Mouse (Mus musculus) activated CD4-positive, CD25-positive, alpha-beta regulatory T cell, adult 4 months (primary cell): ENCODE measurements around the gene Pitx1. TPM values are rescaled to one million over a fixed set of nuclear protein-coding genes. Genes with fewer than 3 reads are reported as not detected.

Source experiments
- ATAC-seq: one replicate; pipeline ENCODE4 v1.8.0; 2017
- polyA plus RNA-seq, 2 experiments: library from polyadenylated mRNA; unstranded; fragments of 100-300 nt; shearing (Covaris generic); gene quantifications; one replicate each; pipeline ENCODE4 v1.2.1; 2017

Pitx1 gene
- not detected for polyA plus RNA-seq

DNA sequence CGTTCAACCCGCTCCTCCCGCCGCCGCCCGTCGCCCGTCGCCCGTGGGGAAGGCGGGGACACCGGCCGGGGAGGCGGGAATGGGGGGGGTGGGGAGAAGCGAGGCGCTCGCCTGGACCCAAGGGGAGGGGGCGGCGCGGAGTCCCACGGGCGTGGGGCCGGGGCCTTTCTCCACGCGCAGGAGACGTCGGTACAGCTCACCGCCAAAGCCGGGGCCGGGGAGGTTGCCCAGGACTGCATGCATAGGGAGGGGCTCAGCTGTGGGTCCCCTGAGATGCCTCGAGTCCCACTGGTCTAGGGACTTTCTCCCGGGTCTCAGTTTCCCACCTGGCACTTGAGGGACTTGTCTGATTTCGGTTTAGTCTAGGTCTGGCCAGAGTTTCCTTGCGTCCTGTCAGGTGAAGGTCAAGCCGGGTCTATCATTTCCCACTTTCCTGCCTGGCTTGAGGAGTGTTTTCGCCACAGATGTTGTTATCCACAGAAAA, at the start of gene Pitx1:
TSS of gene Pitx1 (minus strand) at position 51 of the 484 bp plus-strand sequence.
- no peak for ATAC-seq

DNA sequence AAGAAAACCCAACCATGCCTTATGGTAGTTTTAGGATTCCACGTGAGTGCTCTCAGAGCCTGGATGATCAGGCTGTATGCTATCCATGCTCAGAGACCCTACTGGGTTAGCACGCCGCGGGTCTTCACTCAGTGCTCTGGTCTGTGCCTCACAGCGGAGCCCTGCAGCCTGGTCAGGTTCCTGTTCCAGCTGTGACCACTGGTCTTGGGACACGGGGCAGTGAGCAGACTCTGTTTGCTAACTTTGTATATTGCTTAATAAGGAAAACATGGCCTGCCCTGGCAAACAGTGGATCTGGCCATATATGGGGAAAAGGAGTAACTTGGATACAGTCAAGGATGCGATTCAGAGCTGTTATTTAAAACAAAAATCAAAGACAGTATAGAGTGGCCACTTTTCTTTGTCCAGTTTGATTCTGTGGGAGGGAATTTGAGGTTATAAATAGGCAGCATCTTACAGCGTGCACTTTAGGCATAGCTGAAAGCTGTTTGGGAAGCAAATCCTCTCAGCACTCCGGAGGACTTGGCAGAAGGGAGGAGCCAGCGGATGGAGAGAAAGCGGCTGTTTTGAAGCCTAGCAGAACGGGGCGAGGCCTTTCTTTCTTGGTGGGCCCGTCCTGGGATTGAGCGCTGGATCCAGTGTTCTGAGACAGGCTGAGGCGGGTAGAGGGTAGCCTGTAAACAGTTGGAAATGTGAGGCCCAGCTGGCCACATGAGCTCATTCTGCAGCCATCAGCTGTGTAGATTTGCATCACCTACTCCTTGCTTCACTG, 45.6 kb upstream of the Pitx1 start:
- no peak for ATAC-seq

DNA sequence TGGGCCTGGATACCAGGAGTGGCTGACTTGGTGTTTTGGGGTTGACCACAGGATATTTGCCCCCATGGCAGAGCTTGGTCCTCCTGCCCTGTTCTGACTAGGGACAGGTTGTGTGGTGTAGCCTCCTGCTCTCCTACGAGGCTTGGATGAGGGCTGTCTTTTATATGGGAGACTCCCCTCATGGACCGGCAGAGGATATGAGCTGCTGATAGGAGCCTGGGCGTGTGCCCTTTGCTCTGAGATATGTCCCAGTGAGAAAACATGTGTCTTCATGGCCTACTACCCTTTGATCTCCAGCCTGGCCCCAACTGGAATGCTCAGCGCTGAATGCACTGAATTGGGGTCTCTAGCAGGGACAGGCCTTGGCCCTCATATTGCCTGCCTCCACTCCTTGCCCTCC, 42.4 kb upstream of the Pitx1 start:
- ATAC-seq, result no peak

DNA sequence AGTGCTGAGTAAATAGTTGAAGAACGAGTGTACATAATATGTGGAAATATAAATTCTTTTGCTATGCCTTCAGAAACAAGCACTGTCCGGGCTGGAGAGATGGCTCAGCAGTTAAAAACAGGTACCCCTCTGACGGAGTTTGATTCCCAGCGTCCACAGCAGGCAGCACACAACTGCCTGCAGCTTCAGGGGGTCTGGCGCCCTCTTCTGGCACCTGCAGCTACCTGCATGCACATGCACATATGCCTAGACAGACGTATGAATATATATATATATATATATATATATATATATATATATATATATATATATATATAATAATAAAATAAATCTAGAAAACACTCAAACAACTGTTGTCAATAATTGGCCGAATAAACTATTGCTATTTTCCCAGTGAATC, 35.4 kb upstream of the Pitx1 start:
- no peak for ATAC-seq

DNA sequence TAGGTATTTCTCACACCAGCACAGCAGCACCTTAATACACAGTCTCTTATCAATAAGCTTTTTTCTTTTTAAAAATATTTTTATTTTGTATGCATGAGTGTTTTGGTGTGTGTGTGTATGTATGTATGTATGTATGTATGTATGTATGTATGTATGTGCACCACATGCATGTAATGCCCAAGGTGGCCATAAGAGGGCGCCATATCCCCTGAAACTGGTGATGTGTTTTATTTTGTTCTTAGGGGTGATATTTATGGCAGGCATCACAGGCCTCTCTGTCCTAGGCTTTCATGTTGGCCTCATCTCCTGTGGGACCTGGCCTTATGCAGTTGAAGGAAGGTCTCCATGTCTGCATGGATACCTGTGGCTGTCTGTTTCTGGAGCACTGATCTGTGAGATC, 34.0 kb upstream of the Pitx1 start:
- no peak for ATAC-seq

DNA sequence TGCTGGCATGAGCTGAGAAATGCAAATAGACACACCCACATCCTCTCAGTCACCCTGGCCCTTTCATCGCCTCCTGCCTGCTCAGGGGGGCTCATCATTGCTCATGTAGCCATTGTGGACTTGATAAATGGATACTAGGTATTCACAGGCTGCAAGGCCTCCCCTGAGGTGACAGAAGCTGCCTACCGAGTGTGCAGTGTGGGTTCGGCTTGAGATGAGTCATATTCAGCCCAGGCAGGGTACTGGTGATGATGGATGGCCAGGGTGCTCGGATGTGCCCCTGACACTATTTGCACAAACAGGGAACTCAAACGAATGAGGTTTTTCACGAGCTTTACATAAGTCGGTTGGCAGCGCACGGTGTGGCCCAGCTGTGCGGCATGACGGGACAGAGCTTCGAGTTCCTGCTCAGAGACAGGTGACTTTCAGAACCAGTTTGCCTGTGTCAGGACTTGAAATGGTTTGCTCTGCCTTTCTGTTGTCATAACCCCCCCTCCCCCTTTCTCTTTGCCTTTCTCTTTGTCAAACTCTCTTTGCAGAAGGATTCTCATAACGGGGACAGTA, 31.6 kb upstream of the Pitx1 start:
- no peak for ATAC-seq

DNA sequence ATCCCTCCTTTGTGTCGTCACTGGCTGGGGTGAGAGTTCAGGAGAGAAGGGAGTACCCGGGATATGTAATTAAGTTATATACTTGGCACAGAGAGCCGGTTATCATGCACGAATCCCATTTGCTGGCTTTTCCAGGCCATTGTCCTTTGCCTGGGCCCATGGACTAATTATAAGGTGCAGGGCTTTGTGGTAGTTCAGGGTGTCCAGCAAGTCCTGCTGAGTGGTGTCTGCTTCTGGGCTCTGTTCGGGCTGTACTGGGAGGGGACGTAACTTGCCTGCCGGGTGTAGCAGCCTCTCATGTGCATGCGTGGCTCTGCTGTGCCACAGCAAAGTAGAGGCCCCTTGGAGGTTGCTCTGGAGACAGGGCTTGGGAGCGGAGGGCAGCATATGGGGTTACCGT, 24.5 kb upstream of the Pitx1 start:
- no peak for ATAC-seq

DNA sequence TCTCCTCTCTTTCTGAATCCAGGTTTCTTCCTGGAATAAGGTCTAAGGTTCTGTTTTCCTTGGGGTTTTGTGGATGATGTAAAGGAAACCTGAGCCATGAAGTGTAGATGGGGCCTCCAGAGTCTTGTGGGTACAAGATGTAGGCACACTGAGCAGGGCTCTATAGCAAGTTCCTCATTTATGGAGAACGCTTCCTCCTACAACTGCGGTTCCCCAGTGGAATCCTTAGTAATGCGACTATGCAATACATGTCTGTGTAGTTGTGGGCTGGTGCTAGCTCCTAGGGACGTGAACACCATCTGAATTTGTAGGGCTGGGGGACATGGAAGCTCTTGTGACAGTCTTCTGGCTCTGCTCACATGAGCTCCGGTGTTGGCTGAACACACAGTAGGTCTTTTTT, 22.5 kb upstream of the Pitx1 start:
- ATAC-seq, result no peak

DNA sequence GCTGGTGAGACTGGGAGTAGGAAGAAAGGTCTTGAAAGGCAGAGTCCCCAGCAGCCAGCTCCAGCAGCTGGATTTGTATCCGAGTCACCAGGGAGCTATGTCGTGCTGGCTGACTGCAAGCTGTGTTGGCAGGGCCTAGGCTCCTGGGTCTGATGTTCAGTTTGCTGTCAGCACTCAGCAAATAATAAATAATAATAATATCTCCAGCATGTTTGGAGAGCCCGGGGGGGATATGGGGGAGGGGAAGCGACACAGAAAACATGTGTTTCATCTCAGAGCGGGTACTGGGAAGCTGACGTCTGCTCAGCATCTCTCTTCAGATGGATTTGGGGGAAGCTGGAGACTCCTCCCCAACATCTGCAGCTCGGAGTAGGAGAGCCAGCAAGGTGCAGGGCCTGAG, 19.8 kb upstream of the Pitx1 start:
- no peak for ATAC-seq

DNA sequence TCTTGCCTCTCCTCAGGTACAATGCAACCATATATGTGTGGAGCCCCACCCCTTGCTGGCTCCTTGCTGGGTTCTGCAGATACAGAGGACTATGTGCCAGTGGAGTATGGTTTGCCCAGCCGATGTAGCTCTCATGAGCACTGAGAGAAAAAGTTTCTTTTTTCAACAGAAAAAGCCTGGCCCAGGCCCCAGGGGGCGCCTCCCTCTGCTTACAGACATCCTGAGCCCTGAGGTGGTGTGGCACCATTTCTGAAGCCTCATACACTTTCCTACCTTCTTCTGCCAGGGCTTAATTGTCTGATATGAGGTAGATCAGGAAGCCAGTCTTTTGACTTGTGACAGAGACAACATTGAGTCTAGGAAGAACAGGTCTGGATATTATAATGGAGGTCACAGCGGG, 16.2 kb upstream of the Pitx1 start:
- no peak for ATAC-seq

DNA sequence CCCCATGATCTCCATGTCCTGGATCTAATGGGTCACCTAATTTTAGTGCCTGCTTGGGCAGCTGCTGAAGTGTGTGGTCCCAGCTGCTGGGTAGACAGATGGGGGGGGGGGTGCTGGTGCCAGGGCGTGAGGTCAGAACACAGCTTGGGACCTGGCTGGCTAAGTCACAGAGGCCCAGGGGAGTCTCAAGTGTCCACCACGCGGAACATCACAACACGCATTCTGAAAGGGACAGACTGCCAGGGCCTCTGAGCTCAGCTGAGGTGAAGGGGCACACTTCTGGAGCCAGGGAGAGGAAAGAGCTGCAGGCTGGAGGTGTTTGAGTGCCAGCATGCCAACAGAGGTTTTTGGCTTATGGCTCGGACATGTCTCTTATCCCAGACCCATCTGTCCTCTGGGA, 14.7 kb upstream of the Pitx1 start:
- ATAC-seq, result no peak

DNA sequence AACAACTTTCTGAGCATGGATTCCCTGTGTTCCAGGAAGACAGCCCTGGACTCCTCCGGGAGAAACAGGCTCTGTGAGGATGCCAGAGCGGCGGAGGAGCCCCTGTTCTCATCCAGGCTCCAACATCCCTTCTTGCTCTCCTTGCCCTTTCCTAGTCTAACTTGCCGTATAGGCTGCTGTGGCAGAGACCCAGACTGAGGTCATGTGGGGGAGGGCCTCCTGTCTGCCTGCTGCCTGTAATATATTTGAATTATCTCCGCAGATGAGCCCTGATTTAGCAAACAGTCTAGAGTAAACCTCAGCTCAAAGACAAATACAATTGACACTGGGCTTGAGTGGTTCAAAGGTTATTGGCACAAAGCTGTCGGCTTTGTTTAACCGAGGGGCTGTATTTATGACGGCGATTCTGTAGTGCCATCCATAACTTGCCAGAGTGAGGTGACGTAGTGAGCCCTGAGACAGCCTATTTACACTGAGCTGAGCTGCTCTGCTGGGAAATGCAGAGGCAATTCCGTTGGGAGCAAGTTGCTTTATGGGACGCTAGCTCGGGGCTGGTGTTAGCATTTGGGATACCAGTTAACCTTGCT, 12.7 kb upstream of the Pitx1 start:
- no peak for ATAC-seq

DNA sequence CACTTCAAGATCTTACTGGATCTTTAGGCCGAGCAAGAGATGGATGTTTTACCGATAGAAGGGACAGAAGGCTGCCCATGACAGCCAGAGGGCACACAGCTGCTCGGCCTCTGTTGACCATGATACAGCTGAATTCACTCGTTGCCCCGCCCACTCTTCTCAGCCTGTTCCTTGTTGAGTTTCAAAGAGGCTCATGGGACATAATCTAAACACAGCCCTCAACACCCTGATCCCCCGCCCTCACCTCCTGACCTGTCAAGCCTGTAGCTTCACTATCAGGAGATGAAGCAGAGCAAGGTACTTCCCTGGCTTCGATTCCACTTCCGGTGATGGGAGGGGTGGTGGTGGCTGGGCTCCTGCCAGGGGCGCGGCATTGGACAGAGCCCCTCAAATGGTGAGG, 11.8 kb upstream of the Pitx1 start:
- ATAC-seq, result no peak

DNA sequence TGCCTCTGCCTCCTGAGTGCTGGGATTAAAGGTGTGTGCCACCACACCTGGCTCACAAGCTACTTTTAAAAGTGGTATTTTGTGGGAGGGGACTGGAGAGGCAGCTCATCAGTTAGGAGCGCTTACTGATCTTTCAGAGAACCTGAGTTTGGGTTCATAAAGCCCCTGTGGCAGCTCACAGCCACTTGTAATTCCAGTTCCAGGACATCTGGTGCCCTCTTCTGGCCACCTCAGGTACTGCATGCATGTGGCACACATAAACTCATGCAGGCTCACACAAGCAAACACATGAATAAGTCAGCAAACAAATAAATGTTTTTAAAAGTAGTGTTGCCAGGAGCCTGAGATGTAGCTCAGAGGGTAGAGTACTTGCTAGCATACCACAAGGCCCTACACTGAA, 7.7 kb upstream of the Pitx1 start:
- ATAC-seq, result no peak

DNA sequence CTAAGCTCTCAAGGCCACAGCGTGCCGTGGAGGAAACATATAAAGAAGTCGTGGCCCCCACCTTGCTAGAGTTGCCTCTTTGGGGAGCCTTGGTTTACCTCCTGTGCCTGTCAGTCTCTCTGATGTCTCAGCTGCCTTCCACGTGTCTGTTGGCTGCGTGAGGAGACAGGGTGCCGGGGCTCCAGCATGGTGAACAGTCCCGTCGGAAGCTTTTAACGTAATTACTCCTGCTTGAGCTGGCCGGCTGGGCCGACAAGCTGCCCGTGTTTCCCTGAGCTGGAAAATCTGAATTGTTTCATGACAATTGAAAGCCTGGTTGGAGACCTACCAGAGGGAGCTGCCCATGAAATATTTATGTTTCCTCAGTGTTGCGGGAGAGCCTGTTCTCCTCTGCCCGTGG, 4.2 kb upstream of the Pitx1 start:
- no peak for ATAC-seq

DNA sequence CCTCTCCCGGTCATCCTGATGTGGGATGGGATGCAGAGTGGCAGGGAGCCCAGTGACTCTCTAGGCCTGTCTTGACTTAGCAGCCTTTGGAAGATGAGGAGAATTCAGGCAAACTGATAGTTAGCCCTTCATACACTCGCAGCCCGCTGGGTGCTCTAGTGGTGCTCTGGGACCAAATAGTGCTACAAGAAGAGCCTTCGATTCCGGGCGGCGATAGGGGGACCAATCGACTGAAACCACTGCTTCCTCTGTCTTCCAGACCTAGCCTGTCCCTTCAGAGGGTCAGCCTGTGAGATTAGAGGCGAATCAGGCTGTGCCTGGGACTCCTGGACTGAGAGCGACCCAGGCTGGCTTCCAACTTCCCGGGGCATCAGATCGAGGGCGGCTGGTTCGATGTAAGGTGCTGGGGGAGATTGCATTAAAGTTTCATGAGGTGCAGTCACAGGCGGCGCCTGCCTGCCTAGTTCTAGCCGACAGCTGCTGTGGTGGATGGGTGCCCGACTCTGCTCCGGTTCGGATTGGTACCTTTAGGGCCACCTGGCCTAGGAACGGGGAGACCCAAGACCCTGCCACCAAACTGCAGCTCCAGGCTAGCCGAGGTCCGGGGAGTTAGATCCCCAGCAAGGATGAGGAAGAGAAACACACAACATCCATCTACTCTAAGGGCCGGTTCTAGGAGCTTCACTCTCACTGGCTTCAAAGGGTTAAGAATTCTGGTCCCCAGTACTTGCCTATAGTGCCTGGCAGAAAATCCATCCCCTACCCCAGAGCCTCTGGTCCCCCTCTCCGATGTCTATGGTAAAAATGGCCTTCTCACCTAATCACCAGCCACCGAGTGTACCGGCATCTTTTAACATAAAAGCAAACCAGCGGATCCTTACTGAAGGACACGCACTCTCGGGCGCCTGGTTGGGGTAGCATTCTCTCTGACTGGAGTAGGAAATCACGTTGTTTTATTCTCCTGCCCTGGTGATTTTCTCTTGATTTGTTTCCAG, 1.1 kb upstream of the Pitx1 start:
- no peak for ATAC-seq

DNA sequence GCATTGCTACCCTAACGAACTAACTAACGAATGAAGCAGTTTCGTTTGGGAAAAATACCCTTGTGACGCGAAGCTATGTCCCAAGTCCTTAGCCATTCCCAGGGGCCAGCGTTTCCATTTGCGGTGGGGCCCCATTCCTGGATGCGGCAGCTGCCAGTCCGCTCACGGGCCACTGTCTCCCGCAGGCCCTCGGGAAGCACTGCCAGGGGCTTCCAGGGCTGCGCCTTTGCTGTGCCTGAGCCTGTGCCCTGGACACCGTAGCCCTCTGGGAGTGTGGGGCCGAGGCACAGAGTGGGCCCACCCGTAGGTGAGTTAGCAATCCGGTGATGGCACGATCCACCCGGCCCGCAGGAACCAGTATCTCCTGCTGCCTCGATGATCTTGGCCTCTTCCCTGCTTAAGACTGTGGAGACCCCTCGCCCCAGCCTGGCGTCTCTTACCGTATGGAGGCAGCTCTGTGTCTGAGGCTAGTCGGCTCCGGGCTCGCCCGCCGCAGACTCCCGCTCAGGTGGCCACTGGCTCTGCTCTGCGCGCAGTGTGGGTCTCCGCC, 369 bp downstream of the Pitx1 start:
- no peak for ATAC-seq

DNA sequence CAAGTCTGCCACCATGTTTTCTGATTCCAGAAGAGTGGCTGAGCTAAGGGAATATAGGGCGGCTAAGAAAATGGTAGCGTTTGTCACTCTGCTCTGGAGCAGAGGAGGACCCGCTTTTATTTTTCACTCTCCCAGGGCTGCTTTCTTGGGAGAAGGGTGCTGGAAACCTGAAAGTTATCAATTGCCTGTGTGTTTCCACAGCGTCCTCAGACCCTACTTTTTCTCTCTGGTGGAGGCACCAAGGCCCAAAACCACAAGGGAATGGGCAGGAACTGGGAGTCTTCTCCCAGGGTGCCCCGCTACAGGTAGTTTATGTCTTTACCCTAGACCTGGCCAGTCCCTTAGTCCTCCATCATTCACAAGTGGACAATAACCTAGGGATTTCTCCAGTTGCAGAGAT, 1.3 kb downstream of the Pitx1 start:
- ATAC-seq, result no peak

DNA sequence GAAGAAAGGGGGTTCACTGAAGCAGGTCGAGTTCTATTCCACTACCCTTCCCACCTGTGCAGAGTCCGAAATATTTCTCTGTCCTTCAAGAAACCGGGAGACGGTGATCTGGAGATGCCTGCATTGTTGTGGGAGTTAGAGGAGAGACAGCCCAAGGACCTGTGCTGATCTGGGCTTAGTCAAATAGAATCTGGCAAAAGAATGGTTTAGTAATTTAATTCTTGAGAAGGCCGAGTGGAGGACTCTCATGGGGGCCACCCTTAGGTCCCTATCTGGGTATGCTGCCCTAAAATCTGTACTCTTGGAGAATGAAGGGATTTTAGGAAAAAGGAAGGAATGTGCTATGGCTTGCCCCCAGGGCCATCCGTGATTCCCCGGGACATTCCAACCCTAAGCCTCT, 2.1 kb downstream of the Pitx1 start:
- no peak for ATAC-seq

DNA sequence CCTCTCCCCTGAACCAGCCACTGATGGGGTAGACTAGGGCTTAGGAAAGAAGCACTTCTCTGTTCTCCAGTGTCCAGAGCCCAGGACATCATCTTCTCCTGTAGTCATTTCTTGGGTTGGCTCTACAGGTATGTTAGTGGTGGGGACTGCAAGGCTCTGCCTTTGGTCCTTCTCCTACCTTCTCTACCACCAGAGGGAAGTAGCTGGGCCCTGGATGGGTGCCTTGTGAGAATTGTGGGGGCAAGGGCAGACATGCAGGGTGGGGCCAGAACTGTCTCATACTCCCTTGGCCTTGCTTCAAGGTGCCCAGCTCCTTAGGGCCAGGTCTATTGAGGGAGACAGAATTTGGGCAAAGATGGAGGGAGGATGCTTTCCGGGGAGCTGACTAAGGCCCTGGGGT, 3.4 kb downstream of the Pitx1 start:
- no peak for ATAC-seq

DNA sequence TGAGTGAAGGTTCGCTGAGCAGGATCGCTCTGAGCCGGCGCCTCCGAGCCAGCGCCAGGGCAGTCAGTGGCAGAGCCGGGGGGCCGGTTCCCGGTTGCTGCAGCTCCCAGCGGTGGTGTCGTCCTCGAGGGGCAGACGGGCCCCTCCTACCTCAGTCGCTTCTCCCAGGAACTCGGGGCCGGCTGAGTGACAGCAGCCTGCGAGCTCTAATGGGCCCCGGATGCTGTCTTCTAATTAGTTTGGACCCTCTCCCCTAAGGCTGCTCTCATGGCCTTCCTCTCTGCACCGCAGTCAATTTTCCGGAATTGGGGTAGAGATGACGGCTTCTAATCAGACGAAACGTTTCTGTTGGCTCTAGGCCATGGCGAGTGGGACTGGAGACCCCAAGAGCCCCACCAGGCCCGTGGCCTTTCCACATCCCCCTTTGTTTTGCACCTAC, 4.3 kb downstream of the Pitx1 start:
- ATAC-seq, result no peak
